Mouse (Mus musculus) left cerebral cortex, adult 8-10 months (tissue): ENCODE results near the gene Tomm7. TPM values are rescaled to one million over a fixed set of nuclear protein-coding genes. Genes with fewer than 3 reads are reported as not detected.
"Not testable (repeated sequence)": the region's sequence is repeated elsewhere in the genome, so short reads cannot be mapped to it uniquely, and the experiment has no call there.

Source experiments
- DNase-seq, 2 experiments: peaks; one replicate each; pipeline ENCODE4 v3.0.0; 2022; ENCODE audit warnings: low spot score in 2 of 2
- total RNA-seq, 4 experiments: library from RNA; stranded (reverse); gene quantifications; 2 replicates each; pipeline ENCODE4 v1.2.4; 2022

Gene Tomm7
- total RNA-seq, 4 experiments from 2014 or later: 69.2 to 86.5 (median 78.1) TPM

GRCm38 (mm10) chr5:23852916-23853315, 9.0 kb upstream of the Tomm7 start:
- not testable (repeated sequence) for DNase-seq

- not testable (repeated sequence) for DNase-seq
Measured at GRCm38 (mm10) chr5:23851160-23851555, 7.2 kb upstream of the Tomm7 start.

DNA sequence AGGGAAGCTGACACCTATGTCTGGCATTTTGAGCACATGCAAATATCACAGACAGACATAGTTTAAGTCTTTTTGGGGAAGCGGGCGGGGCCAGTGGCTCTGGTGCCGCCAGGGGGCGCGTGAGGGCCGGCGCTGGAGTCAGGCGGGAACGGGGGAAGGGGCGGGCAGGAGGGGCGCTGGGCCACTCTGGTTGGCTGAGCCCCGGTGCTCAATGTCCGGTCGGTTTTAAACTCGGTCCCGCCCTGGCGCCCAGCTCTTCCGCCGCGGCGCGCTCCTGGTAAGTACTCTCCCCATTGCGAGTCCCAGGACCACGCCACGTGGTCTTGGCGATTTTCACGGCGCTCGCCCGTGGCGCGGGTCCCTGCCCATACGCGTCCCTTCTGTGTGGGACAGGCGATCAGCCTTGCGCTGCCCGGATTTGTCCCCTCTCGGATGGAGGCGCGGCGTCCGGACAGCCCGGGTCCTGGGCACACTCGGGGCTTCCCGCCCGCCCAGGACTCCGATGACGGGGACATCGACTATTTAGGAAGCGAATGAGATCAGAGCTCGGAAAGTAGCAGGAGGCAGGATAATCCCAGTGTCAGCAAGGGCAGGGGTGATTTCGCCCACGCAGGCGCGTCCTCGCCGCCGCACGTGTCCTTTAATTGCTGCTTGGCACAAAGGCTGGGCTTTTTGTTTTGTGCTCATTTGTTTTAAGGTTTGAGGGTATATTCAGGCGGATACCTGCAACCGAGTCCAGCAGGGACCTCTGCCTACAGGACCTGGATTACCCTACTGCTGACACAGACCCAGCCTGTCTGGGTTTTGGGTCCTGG, 6.6 kb upstream of the Tomm7 start:
- peak; percentile 74 to 82 for DNase-seq

- DNase-seq: no peak
Measured at GRCm38 (mm10) chr5:23845141-23845540, 1.2 kb upstream of the Tomm7 start.

GRCm38 (mm10) chr5:23844531-23844841, 525 bp upstream of the Tomm7 start:
- no peak for DNase-seq

GRCm38 (mm10) chr5:23838158-23838557, 5.8 kb downstream of the Tomm7 start:
- no peak for DNase-seq

DNA sequence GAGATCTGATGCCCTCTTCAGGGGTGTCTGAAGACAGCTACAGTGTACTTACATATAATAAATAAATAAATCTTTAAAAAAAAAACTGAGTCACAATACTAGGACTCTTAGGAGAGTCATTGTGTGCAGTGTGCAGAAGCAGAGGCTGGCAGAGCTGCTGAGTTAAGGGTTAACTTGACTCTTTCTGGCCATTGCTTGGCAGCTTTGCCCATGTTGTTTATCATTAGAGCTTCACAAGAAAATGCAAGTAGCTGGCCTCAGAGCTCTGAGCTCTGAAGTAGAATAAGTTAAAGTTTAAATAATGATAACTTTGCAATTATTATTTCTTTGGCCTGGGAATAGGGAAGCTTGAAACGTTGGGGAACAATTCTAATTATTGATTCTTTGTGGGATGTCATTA, 8.3 kb downstream of the Tomm7 start:
- DNase-seq: not testable (repeated sequence)

DNA sequence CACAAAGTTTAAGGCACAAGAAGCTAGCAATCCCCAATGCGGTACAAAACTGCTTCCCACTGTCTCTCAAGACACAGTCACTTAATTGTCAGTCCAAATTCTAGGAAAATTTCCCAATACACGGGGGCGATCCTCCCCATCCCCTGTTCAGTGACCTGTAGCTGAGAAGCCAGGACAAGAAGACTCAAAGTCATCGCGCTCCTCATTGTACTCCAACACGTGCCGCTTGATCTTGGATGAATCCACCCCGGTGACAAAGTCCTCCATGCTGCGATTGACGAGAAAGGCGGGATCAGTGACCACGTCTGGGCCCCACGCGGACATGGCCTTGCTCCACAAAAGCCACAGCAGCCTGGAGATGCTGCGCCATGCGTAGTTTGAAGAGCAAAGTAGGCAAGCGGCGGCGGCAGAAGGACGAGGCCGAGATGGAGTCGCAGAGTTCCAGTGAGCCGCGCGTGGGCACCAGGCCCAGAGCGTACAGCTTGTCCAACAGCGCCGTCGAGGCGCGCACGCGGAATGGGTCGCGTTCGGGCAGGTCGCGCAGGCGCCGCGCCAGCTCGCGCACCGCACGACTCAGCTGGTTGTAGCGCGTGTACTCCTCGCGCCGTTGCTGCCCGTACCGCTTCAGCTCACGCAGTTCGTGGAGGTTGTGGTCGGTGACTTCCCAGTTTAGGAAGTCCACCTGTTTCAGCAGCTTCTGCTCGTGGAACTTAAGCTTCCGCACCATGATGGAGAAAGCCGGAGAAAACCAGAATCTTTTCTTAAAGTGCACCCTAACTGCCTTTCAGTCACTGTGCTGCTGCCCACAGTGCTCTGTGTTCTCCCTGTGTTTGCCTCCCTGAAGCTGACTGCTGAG, 12.8 kb downstream of the Tomm7 start:
- DNase-seq: no peak

- no peak for DNase-seq
Measured at GRCm38 (mm10) chr5:23826321-23827004, 17.5 kb downstream of the Tomm7 start.

GRCm38 (mm10) chr5:23824171-23824733, 19.7 kb downstream of the Tomm7 start:
- DNase-seq: no peak

DNA sequence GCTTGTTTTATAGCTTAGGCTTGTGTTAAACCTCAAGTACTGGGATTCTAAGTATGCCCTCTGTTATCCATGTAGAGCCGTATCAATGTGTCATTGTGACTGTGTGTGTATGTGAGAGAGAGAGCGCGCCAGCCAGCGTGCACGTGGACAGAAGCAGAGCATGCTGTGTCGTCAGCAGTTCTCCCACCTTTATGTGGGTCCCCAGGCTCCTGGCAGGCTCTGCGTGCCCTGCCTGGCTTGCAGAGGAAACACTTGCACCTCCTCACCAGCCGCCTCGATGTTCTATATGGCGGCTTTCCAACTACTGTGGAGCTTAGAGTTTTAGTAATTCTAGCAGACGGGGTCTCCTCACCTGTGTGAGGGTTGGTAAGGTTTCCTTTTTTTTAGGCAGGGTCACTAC, 21.7 kb downstream of the Tomm7 start:
- DNase-seq: no peak

- DNase-seq: peak in 1 of 2 experiments; percentile 16
Measured at GRCm38 (mm10) chr5:23816681-23817080, 27.3 kb downstream of the Tomm7 start.

DNA sequence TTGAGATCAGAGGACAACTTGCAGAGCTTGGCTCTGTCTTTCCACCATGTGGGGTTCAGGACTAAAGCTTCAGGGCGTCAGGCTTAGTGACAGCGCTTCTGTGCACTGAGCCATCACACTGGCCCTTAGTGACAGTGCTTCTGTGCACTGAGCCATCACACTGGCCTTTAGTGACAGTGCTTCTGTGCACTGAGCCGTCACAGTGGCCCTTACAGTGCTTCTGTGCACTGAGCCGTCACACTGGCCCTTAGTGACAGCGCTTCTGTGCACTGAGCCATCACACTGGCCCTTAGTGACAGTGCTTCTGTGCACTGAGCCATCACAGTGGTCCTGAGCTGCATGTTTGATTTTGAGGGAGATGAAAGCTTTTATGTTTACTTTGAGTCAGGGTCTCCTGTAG, 29.1 kb downstream of the Tomm7 start:
- DNase-seq: no peak

GRCm38 (mm10) chr5:23792726-23793125, 51.2 kb downstream of the Tomm7 start:
- DNase-seq: no peak

GRCm38 (mm10) chr5:23789078-23789612, 54.8 kb downstream of the Tomm7 start:
- DNase-seq: no peak

Other genes starting within 250 kb of the Tomm7 start
- gene Srpk2, start 159.5 kb downstream of the Tomm7 start, total RNA-seq: 100 to 1,000 TPM; 175 to 211 (median 194) TPM
- 10 to 100 TPM; 15.7 to 22.8 (median 17.8) TPM for gene Pus7, start 60.5 kb downstream of the Tomm7 start, total RNA-seq
- 10 to 100 TPM; 18.8 to 22.9 (median 21.0) TPM for gene Rint1, start 56.5 kb downstream of the Tomm7 start, total RNA-seq
- 10 to 100 TPM; 17.3 to 20.5 (median 18.6) TPM for gene Fam126a, start 186.5 kb upstream of the Tomm7 start, total RNA-seq